Mouse (Mus musculus): ENCODE results near the gene Clip4.
"Not testable (repeated sequence)": the region's sequence is repeated elsewhere in the genome, so short reads cannot be mapped to it uniquely, and the experiment has no call there.

Gene Clip4

DNA sequence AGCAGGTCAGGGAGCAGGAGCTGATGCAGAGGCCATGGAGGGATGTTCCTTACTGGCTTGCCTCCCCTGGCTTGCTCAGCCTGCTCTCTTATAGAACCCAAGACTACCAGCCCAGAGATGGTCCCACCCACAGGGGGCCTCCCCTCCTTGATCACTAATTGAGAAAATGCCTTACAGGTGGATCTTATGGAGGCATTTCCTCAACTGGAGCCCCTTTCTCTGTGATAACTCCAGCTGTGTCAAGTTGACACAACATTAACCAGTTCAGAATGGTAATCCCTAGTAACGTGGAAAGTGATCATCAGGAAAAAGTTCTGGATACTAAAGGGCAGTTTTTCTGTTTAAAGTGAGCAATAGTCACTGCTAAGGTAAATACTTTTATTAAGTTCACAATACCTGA, at the start of gene Clip4:
TSS of gene Clip4 (plus strand) at position 301 of the 400 bp plus-strand sequence.
- in situ Hi-C loops (cut with MboI, MseI), result not testable (repeated sequence)

DNA sequence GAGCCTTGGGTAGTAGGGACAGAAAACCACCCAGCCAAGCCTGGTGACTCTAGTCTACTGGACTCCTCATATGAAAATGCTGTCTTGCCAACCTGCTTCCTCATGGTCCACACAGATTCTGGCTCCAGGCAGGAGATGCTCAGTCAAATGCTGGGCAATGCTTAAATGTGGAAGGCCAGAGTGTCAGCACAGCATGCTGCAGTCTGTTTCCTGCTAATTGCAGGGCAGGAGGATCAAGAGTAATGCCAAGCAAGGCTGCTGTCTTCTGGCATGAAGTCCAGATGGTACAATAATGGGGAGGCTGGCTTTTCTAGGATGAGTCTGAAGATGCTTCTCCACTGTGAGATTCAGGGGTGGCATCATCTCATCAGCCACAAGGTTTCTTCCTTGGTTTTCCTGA, 47.8 kb upstream of the Clip4 start:
- in situ Hi-C loops (cut with MboI, MseI), result no loop called here

DNA sequence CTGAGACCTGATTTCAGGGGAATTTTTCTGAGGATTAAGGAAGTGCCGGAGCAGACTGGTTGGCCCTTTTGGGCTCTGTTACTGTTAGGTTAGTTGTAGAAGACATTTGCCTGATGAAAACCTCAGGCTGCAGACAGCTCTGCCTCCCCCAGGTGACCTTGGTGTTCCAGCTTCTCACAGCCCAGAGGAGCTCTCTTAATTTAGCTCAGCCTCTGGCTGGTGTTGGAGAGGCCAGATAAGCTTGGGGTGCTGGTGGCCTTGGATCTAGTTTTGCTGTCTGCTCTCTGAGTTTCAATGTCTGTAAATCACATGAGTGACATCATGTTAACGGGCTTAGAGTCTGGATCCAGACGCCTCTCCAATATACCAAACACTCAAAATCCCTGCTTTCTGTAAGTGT, 47.3 kb upstream of the Clip4 start:
- in situ Hi-C loops (cut with MboI, MseI), result no loop called here

DNA sequence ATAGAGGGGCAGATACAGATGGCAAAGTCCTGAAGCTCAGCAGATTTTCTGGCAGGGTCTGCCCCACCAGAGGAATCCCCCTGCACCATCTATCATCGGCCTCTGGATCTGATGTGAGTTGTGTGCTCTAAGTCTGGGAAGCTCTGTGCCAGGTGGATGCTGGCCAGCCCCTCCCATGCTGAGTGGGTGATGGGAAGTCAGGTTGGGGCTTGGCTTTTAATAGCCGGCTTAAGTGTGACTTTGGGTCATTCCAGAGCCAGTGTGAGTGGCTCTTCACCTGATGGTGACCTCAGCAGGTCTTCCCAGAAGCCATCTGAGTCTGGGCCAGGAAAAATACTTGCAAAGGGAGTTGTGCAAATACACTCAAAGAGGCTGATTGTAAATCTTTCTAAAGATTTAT, 37.6 kb upstream of the Clip4 start:
- in situ Hi-C loops (cut with MboI, MseI), result no loop called here

DNA sequence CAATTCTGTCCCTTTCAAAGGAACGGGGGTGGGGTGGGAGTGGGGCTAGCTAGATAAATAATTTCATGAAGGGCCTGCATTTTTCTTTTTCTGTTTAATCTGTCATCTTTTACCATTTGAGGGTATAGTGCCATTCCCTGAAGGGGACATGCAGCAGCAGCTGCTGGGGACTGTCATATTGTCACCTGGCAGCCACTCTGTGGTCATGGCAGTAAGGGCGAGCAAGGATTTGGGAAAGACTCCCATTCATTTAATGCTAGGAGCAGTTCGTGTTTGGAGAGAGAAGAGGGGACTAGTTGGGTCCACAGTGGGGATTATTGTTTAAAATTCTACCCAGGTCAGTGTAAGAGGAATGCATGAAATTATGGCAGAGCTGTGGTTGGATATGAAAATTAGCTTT, 31.8 kb upstream of the Clip4 start:
- in situ Hi-C loops (cut with MboI, MseI), result no loop called here

DNA sequence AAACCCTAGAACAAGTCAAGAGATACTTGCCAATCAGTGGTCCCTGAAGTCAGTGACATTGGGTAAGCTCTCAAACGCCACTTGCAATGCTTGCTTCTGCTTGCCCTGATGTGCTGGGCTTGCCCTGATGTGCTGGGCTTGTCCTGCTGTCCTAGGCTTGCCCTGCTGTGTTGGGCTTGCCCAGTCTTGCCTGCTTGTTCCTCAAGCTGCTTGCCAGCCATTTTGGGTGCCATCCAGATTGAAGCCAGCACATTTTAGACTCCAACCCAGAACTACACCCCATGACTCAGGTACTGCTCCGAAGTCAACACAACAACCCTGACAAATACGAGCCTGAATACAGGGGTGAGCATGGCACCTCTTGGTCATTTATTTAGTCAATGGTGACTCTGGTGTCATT, 26.1 kb upstream of the Clip4 start:
- in situ Hi-C loops (cut with MboI, MseI), result no loop called here

DNA sequence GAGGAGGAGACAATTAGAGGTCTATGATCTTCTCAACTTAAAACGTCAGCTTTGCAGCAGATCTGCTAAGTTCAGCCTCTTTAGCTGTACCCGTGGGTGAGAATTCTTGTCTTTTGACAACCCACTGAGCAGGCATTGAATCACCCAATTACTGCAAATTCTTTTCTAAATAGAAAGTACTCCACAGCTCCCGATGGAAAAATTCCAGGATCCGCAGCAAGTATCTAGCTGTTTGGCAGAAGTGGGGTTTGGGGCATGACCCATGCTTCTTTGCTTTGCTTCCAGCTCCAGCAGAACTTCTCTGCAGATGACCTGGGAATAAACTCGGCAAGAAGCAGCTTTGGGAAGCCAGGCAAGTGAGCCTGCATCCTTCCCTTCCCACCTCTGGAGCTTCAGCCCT, 25.3 kb upstream of the Clip4 start:
- in situ Hi-C loops (cut with MboI, MseI), result no loop called here

DNA sequence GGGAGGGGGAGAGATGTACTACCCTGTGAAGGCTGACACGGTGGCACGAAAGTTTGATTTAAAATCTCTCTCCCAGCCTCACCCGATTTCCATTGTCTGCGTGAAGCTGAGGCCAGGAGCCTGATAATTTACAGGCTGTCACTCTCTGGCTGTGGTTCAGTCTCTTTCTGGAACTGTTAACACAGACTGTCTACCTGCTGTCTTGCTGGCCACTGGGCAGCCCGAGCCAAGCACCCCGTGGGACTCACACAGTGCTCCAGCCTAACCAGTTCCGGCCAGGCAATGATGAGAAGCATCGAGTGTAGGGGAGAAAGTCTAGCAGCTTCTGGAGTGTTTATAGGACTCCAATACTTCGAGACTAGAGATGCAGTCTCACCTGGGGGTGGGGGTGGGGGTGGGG, 22.2 kb upstream of the Clip4 start:
- in situ Hi-C loops (cut with MboI, MseI), result no loop called here

DNA sequence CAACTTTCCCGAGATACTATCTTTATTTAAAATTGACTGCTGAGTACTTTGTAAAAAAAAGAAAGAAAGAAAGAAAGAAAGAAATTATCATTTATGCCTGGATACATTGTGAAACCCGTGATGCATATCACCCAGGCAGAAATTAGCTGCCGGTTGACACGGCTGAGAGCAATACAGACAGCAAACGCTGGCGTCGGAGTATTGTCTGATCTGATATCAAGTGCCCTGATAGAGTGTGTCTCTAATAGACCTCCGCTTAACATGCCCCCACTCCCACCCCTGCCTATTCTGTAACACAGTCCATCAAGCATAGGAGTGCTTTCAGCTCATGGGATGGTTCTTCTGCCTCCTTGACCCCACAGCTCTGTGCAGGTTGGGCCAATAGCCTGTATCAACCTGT, 20.7 kb upstream of the Clip4 start:
- in situ Hi-C loops (cut with MboI, MseI), result no loop called here

DNA sequence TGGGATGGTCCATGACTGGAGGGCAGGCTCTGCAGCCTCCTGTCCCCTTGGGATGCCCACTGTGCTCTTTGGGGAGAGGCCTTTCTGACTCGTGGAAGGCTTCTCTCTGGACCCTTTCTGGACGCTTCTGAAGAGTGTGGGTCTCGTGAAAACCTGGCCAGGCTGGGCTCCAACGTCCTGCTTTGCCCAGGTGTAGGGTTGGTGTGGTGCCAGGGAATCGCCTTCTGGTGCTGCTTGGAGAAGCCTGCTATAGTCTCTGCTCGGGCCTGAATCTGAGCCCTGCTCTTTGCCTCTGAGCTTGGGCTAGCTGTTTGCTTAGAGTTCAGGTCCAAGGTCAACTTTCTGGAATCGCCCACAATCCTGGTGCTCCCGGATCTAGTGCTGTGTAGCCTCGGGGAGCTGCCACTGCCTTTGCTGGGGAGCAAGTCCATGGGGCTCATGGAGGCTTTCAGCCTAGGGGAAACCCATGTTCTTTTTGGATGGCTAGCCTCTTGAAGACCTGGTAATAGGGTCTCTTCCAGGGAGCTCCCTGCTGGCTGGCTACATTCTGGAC, 18.6 kb upstream of the Clip4 start:
- in situ Hi-C loops (cut with MboI, MseI), result no loop called here

DNA sequence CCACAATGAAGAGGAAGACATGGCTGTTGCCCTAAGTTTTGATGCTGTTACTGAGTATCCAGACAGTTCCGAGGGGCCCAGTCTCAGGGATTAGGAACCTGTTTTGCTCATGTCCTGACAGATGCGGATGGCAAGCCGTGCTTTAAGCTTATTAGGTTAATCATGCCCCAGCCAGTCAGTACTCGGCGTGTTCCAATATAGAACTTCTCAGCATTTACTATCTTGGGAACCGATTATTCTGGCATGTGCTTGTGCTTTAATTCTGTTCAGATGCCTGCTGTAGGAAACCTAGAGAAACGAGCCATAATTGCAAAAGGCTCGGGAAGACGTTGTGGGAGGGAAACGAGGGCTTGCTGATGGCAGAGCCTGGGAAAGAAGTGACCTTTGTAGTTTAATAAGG, 15.4 kb upstream of the Clip4 start, which contains the start of gene Pcare:
TSS of gene Pcare (minus strand) at position 64 of the 400 bp plus-strand sequence.
- in situ Hi-C loops (cut with MboI, MseI), result no loop called here

DNA sequence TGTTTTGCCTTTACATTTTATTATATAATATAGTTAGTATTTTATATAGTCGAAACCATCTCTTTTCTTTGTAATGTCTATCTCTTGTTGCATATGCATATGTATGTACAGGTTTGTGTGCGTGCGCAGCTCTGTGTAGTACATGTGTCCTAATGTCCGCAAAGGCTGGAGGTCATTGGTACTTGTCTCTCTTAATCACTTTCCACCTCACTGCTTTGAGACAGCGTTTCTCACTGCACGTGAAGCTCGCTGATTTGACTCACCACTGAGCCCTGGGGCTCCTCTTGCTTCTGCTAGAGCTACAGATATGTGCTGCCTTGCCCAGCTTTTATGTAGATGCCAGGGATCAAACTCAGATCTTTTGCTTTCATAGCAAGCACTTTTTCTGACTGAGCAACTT, 7.7 kb upstream of the Clip4 start:
- in situ Hi-C loops (cut with MboI, MseI), result no loop called here

DNA sequence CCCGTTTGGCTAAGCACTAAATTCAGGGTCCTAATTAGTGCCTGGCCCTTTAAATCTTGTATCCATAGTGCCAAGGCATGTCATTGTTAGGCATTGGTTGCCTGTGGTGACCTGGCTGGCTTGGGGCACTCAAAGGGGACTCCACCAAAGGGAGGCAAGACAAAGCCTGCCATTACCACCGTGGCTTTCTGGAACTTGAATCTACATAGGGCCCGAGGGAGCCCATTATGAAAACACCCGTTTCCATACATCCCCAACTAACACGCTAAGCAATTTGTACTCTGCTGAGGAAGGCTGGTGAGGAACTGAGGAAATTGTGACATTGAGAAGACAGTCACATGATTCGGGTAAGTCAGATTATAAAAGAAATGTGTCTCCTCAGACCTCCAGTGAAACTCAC, 1.3 kb downstream of the Clip4 start:
- in situ Hi-C loops (cut with MboI, MseI), result no loop called here

DNA sequence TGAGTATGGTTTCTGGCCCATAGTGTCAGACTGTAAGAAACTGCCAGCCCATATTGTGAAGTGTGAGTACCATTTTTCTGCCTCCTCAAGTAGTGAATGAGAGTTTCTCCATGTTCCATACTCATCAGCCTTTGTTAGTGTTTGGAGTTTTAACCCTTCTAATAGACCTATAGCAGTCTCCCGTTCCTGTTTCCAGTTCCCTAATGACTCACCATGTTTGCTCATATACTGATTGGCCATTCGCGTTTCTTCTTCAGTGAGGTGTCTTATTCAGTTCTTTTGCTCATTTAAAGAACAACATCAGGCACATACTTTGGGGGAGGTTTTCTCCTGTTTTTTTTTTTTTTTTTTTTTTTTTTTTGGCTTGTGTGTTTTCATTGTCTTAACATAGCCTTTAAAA, 2.4 kb downstream of the Clip4 start:
- in situ Hi-C loops (cut with MboI, MseI), result no loop called here

DNA sequence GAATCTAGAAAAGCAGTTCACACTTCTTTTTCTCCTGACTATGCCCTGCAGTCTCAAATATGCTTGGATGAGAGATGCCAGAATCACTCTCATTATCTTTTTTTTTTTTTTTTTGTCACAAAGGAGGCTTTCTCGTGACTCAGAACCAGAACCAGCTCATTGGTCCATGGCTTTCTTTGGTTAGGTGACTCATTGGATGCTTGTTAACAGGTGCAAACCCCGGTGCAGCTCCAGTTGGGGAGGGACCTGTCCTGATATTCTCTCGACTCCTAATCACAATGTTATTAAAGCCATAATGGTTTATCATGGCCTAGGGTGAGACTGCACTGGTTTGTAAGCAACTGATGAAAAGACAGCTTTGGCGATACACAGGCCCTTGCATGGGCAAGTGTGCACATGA, 5.9 kb downstream of the Clip4 start:
- in situ Hi-C loops (cut with MboI, MseI), result no loop called here

DNA sequence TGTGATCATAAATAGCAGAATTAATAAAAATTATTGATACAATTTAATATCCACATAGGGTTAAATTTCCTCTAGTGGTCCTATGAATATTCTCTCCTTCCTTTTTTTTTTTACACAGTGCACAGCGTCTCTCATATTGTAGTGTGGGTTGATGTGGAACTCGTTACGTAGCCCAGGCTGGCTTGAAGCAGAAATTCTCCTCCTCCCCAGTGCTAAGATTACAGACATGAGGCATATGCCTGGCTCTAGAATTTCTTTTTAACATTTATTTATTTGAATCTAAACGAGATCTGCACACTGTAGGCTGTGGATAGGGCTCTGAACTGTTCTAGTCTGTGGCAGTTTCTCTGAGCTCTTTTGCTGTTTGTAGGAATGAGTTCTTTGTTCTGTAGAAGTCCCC, 7.0 kb downstream of the Clip4 start:
- in situ Hi-C loops (cut with MboI, MseI), result no loop called here

DNA sequence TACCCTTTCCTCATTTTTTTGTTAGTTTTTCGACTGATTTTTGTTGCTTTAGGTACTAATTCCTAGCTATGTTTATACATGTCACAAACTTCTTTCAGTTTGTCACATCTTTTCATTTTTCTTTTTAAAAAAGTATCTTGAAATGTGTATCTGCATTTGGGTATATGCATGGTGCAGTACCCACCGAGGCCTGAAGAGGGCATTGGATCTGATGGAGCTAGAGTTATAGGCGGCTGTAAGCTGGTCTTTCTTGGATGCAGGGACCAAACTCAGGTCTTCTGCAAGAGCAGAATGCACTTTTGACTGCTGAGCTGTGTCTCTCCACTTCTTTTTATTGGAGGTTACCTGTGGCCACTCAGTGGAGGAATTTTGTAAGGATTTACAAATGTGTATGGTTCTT, 10.4 kb downstream of the Clip4 start:
- in situ Hi-C loops (cut with MboI, MseI), result no loop called here

DNA sequence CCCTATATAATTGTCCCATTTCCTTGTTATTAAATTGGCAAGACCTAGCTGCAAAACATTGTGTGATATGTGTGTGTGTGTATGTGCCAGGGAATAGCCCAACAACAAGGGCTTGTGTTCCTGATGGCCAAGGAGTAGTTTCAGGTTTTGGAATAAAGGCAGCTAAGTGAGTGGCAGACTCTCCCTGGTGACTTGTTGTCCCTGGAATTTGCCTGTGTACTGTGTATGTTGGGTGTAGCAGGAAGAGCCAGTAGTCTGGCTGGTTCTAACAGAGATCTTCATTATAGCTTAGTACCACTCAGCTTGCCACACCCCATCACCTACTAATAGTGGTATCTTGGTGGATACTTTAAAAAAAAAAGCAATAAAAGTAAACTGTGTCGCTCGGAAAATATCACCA, 12.2 kb downstream of the Clip4 start:
- in situ Hi-C loops (cut with MboI, MseI), result no loop called here

DNA sequence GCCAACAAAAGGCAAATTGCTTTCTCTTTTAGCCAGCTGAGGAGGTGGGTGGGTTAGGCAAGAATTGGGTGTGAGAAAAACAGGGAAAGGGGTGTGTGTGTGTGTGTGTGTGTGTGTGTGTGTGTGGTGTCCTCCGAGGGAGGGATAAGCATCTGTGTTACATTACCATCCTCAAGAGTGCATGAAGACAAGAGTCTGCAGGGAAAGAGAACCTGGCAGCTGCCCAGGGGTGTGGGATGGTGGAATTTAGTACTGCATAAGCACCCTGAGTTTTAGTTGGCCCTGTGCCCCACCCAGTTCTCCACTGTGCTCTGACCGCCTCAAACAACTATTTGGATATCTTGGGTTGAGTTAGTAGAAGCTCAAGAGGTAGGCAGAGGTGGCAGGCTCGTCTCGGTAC, 12.7 kb downstream of the Clip4 start:
- in situ Hi-C loops (cut with MboI, MseI), result no loop called here

DNA sequence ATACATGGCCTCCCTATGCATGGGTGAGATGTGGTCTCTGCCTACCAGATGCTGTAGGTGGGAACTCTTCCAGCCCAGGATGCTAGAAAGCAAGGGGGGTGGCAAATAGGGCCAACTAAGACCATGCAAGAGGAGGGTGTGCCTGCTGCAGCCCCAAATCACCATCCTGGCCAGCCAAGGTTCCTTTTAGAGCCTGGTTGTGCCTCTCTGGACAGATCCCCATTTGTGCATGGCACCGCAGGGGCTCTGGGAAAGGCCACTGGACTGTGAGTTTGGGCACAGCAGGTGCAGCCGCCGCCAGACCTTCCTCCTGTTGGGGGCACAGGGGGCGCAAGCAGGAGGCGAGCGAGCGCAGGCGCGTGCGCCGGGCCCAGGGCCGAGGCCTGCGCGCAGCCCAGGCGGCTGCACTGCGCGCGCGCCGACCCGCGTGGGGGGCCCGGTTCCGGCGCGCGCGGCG, 14.0 kb downstream of the Clip4 start:
- in situ Hi-C loops (cut with MboI, MseI), result no loop called here

DNA sequence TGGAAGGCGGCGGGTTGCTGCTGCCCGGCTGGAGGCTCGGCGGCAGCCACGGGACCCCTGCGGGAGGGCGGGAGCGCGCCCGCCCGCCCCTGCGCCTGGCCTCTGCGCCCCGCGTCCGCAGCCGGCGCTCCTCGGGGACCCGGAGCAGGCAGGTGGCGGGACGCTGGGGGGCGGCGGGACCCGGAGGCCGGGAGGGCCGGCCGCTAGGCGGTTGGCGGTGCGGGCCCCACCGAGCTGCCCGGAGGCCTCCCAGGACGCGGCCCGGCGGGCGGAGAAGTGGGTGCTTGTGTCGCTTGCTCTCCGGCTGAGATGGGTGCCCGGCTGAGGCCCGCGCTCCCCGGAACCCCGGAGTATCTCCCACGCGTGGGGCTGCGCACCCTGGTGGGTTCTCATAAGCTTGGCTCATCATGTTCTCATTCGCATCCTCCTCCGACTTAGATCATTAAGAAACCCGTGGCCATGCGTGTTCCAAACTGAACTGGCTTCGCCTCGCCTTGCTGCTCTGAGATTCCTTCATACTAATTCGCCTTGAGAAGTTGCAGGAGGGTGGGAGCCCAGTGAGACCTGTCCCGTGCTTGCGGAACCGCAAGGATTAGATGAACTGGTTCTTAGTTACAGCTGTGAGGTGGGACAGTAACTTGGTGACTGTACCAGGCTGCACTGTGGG, 14.6 kb downstream of the Clip4 start:
- in situ Hi-C loops (cut with MboI, MseI), result no loop called here

DNA sequence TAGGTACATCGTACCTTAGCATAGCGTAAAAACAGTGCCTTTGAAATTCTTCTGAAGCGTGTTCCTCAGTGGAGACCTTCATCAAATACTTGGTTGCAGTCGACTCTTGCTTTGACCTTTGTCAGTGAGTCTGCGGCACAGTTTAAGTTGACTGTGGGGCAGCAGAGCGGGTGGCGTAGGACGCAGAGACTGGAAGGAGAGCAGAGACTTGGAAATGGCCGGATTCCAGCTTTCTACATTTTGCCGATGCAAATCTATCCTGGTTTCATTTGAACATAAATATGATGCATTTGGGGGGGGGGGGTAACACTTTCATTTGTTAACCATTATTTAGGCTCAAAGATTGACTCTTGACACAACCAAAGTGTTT, 15.1 kb downstream of the Clip4 start:
- in situ Hi-C loops (cut with MboI, MseI), result no loop called here

DNA sequence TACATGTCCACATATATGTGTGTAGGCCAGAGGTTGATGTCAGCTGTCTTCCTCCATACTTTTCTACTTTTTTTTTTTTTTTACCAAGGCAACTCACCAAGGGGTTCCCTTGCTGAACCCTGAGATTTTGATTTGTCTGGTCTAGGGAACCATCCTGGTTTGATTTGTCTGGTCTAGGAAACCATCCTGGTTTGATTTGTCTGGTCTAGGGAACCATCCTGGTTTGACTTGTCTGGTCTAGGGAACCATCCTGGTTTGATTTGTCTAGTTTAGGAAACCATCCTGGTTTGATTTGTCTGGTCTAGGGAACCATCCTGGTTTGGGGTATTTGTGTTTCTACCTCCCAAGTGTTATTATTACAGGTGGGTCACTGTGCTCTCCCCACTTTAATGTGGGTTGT, 18.2 kb downstream of the Clip4 start:
- in situ Hi-C loops (cut with MboI, MseI), result no loop called here

DNA sequence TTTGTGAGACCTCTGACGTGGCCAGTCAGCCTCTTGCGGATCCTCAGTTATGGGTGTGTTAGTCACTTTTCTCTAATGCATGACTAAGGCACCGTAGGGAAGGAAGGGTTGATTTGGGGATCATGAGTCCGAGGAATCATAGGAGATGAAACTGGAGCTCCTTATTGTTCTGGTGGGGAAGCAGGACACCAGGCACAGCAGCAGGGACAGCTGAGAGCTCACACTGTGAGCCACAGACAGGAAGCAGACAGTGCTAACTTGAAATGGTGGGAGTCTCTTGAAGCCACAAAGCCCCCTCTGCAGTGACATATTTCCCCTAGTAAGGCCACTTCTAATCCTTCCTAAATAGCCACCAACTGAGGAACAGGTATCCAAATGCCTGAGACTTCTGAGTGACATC, 22.8 kb downstream of the Clip4 start:
- in situ Hi-C loops (cut with MboI, MseI), result no loop called here

Measured in T-helper 2 cell (primary cell).